Mouse (Mus musculus) liver, postnatal 0 days (tissue): ENCODE measurements around the gene Tll2. TPM values are rescaled to one million over a fixed set of nuclear protein-coding genes. Genes with fewer than 3 reads are reported as not detected.

ENCODE experiments used
- ATAC-seq: fragments of 200-750 bp; cut with Nextera tagmentation; 2 replicates; pipeline ENCODE4 v1.8.0; 2017; ENCODE audit warnings: mild to moderate bottlenecking, moderate library complexity
- DNase-seq: peaks from one replicate; pipeline ENCODE4 v3.0.0-alpha.2; 2016
- H3K27ac ChIP-seq: fragments of 300-500 bp; sonication (generic); 2 replicates; pipeline ENCODE4 v1.5.1; 2014; ENCODE audit warnings: antibody characterized with exemption, moderate library complexity, mild to moderate bottlenecking, low read depth
- H3K27me3 ChIP-seq: fragments of 300-500 bp; sonication (generic); 2 replicates; pipeline ENCODE4 v1.6.1; 2014; ENCODE audit warnings: low read length, control low read depth, mixed read lengths; ENCODE audit not compliant: insufficient read depth
- H3K36me3 ChIP-seq: fragments of 300-500 bp; sonication (generic); replicated peaks from 2 replicates; pipeline ENCODE4 v1.6.1; 2014; ENCODE audit warnings: mild to moderate bottlenecking, control low read depth, low read length, moderate library complexity, mixed read lengths; ENCODE audit not compliant: insufficient read depth
- H3K4me1 ChIP-seq: fragments of 300-500 bp; sonication (generic); 2 replicates; pipeline ENCODE4 v1.6.1; 2014; ENCODE audit warnings: antibody characterized with exemption, mild to moderate bottlenecking, control low read depth; ENCODE audit not compliant: insufficient read depth
- H3K4me2 ChIP-seq: fragments of 300-500 bp; sonication (generic); 2 replicates; pipeline ENCODE4 v1.6.1; 2014; ENCODE audit warnings: low read depth, mild to moderate bottlenecking, low read length, moderate library complexity, mixed read lengths
- H3K4me3 ChIP-seq: fragments of 300-500 bp; sonication (generic); 2 replicates; pipeline ENCODE4 v1.5.1; 2014; ENCODE audit warnings: low read depth, low read length
- H3K9ac ChIP-seq: fragments of 300-500 bp; sonication (generic); replicated peaks from 2 replicates; pipeline ENCODE4 v1.6.1; 2014; ENCODE audit warnings: mild to moderate bottlenecking, moderate library complexity
- H3K9me3 ChIP-seq: fragments of 300-500 bp; sonication (generic); 2 replicates; pipeline ENCODE4 v1.6.1; 2016; ENCODE audit warnings: mild to moderate bottlenecking, control low read depth, low read length, mixed read lengths
- CTCF ChIP-seq: sonication (generic); IDR thresholded peaks from 2 replicates; pipeline ENCODE4 v1.5.1; 2016; ENCODE audit warnings: antibody characterized with exemption, low read depth
- EP300 ChIP-seq: IDR thresholded peaks from 2 replicates; pipeline ENCODE4 v1.6.1; 2016; ENCODE audit warnings: antibody characterized with exemption, low read depth, mild to moderate bottlenecking
- WGBS: fragments of 180-500 bp; shearing (Covaris S2); extraction: QIAGEN DNeasy Blood & Tissue Kit; methylation state at CpG from one replicate; pipeline ENCODE4 v1.1.7; 2014; ENCODE audit not compliant: insufficient replicate concordance; 5-methylcytosine and 5-hydroxymethylcytosine counted together
- polyA plus RNA-seq: library from polyadenylated mRNA; unstranded; fragments of >200 nt; fragmentation: Nextera tagmentation; extraction: Ambion mirVana; gene quantifications from 2 replicates; pipeline ENCODE4 v1.2.1, GENCODE M21; 2015

Tll2 gene
- polyA plus RNA-seq, 1 experiment from 2014 or later: not detected

DNA sequence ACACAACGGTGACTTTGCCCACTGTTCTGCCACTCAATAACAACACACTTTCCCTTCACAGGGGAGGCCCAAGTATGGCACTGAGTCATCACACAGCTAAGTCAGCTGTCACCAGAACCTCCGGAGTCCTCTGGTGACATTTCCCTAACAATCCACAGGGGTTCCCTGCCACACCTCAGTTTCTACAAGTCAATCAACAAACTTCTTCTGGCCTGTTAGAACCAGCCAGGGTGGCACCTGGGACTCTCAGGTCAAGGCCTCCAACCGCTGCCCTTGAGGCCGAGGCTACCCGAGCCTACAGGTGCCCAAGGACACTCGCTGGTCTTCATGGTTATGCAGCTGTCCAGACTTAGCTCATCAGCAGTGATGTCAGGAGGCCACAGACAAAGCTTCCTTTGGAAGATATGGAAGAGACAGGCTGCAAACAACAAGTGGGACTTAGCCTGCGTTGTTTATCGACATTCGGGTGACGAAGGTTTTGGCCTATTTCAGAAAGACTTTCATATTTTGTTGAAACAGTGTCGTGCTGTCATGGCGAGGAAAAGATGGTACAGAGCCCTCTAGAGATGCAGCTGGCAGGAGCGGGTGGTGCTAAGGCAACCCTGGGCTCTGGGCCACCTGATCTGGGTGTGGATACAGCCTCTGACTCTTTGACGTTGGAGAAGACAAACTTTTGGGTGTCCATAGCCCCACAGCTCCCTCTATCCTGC is 132.7 kb downstream of the Tll2 start:
- no peaks in the 10 kb centered on the region for H3K36me3 ChIP-seq
- TF ChIP-seq EP300 (no peak), CTCF (no peak)
- WGBS: 74% methylated on average over 14 of the region's 14 CpGs
- H3K27ac ChIP-seq: no peak overlapping the region
- no peaks in the 10 kb centered on the region for H3K4me1 ChIP-seq
- no peak for ATAC-seq
- no peak overlapping the region for H3K9ac ChIP-seq
- H3K27me3 ChIP-seq: no peaks in the 10 kb centered on the region
- DNase-seq: no peak
- no peak overlapping the region for H3K4me3 ChIP-seq
- no peak overlapping the region for H3K4me2 ChIP-seq
- no peaks in the 10 kb centered on the region for H3K9me3 ChIP-seq

DNA sequence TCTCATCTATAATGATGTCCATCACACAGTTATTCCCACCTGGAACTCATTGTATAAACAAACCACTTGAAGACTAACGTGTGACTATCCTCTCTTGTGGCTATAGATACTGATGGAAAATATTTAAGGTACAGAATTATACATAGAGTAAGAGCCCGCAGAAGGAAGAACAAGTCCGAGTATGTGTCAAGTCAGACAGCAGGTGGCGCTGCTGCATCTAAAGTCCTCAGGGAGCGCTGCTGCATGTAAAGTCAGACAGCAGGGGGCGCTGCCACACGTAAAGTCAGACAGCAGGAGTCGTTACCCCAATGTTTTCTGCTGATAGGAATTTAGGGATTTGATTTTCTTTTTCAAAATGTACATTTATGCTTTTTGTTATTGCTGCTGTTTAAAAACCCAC is 135.1 kb downstream of the Tll2 start:
- peak; percentile 93 for DNase-seq
- Histone ChIP-seq H3K36me3 (no peaks in the 10 kb centered on the region), H3K9ac (no peak overlapping the region), H3K4me1 (no peaks in the 10 kb centered on the region), H3K27me3 (no peaks in the 10 kb centered on the region), H3K9me3 (no peaks in the 10 kb centered on the region), H3K4me3 (no peak overlapping the region), H3K27ac (no peak overlapping the region), H3K4me2 (no peak overlapping the region)
- WGBS: 5% methylated on average over 8 of the region's 8 CpGs
- ATAC-seq: no peak
- peak; percentile 99 for TF ChIP-seq CTCF
- TF ChIP-seq EP300: no peak

DNA sequence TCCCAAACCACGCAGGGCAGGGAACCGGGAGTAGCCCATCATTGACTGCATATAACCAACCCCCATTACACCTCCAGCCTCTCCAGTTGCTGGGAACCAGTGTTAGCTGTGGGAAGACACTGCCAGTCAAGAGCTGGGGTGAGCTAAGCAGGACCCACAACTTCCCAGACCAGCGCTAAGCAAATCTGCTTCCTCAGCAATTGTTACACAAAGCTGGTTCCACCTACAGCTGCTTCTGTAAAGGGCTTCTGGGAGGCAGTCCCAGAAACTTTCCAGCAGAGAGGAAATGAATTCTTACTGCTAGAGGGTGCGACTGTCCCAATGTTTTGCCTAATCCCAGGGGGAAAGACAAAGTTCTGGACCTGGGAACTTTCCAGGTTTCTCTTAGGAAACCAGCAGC is 151.9 kb downstream of the Tll2 start:
- Histone ChIP-seq H3K4me1 (peaks cover 4% of the 10 kb centered on the region; the same call in 1 of the 2 replicates), H3K9ac (no peak overlapping the region), H3K36me3 (no peaks in the 10 kb centered on the region), H3K4me2 (no peak overlapping the region), H3K9me3 (no peaks in the 10 kb centered on the region), H3K27ac (no peak overlapping the region), H3K4me3 (no peak overlapping the region), H3K27me3 (no peaks in the 10 kb centered on the region)
- TF ChIP-seq EP300 (no peak), CTCF (no peak)
- WGBS: 65% methylated on average over 4 of the region's 4 CpGs
- no peak for DNase-seq
- no peak for ATAC-seq

DNA sequence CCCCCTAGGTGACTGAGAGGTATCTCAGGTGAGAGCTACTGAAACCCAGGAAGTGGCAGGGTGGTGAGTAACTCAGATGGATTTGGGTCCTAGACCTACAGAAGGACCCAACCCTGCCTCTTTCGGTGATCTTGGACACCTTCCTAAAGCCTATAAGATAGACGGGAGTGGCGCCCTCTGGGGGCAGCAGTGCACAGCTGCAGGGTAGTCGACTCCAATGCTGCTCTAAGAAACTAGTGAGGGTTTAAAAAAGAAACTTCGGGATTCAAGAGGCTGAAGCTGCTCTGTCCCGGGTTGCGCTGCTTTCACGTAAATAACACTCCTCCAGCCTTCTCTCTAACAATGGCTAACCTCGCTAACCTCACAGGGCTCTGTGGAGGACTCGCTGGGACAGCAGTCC is 153.1 kb downstream of the Tll2 start:
- DNase-seq (peak; percentile 58), ATAC-seq (no peak)
- H3K36me3 ChIP-seq: no peaks in the 10 kb centered on the region
- no peak overlapping the region for H3K9ac ChIP-seq
- WGBS: 32% methylated on average over 10 of the region's 10 CpGs
- H3K4me2 ChIP-seq: no peak overlapping the region
- no peak overlapping the region for H3K4me3 ChIP-seq
- H3K27ac ChIP-seq: no peak overlapping the region
- H3K4me1 ChIP-seq: peaks cover 4% of the 10 kb centered on the region; the same call in 1 of the 2 replicates
- H3K27me3 ChIP-seq: no peaks in the 10 kb centered on the region
- no peaks in the 10 kb centered on the region for H3K9me3 ChIP-seq
- TF ChIP-seq CTCF (peak; percentile 74), EP300 (no peak)

DNA sequence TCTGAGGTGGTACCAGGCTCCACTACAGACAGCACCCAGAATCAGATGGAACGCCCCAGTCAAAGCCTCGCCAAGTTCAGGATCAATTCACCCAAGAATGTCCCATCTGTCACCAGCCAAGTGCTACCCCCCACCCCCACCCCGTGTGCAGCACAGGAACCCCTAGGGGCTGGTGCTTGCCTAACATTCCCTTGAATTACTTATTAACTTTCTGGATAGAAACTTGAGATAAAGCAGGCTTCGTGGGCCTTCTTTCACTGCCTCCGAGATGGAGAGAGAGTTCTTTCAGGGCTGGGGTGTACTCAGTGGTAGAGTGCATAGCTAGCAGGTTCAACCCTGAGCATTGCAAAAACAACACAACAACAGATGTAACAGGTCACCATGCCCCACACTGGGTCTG is 154.4 kb downstream of the Tll2 start:
- WGBS: 42% methylated on average over 5 of the region's 5 CpGs
- Histone ChIP-seq H3K36me3 (no peaks in the 10 kb centered on the region), H3K4me1 (peaks cover 4% of the 10 kb centered on the region; the same call in 1 of the 2 replicates), H3K27ac (no peak overlapping the region), H3K27me3 (no peaks in the 10 kb centered on the region), H3K4me2 (no peak overlapping the region), H3K9me3 (no peaks in the 10 kb centered on the region), H3K4me3 (no peak overlapping the region), H3K9ac (no peak overlapping the region)
- TF ChIP-seq EP300 (no peak), CTCF (no peak)
- DNase-seq (no peak), ATAC-seq (no peak)

DNA sequence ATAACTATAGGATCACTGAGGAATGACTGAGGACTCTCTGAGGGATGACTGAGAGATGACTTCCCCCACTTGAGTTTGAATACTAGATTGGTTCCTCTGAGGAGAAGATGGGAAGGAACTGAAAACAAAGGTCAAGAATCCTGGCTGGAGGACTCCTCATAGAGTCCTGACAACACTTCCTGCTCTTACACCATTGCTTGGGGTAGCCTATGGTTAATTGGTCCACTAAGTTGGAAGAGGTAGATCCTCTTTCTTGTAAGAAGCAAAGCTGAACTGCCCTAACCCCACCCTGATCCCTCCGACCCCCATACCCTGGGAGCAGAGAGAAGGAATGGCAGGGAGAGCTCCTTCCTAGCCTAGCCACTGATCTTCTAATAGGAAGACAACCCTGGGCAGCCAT is 154.9 kb downstream of the Tll2 start:
- Histone ChIP-seq H3K4me3 (no peak overlapping the region), H3K4me2 (no peak overlapping the region), H3K4me1 (peaks cover 4% of the 10 kb centered on the region; the same call in 1 of the 2 replicates), H3K9ac (no peak overlapping the region), H3K9me3 (no peaks in the 10 kb centered on the region), H3K27ac (no peak overlapping the region), H3K36me3 (no peaks in the 10 kb centered on the region), H3K27me3 (no peaks in the 10 kb centered on the region)
- WGBS: 76% methylated on average over 1 of the region's 1 CpGs
- no peak for TF ChIP-seq CTCF
- TF ChIP-seq EP300: no peak
- no peak for ATAC-seq
- DNase-seq: no peak

DNA sequence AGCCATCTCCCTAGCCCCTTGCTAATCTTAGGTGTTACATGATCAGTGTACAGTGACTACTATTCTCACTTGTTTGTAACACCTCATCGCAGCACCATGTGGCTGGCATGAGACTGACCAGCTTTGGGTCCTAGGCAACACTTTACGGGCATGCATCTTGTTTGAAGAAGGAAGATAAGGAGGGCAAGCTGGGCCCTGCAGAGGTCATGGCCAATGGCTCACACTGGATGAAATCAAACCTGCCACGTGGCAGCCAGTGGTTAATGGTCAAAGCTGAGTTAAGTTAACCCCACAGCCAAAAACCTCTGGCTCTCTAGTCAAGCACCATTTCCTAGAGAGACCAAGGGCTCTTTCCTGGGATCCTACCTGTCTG is 158.5 kb downstream of the Tll2 start:
- Histone ChIP-seq H3K9me3 (no peaks in the 10 kb centered on the region), H3K4me3 (no peak overlapping the region), H3K27me3 (no peaks in the 10 kb centered on the region), H3K4me2 (no peak overlapping the region), H3K36me3 (no peaks in the 10 kb centered on the region), H3K27ac (no peak overlapping the region), H3K4me1 (peaks cover 4% of the 10 kb centered on the region; the same call in 1 of the 2 replicates), H3K9ac (no peak overlapping the region)
- 0 out of 2 replicates have a peak, but pooled peaks have one; percentile 23 for ATAC-seq
- DNase-seq: no peak
- 61% methylated on average over 3 of the region's 3 CpGs for WGBS
- TF ChIP-seq EP300 (no peak), CTCF (no peak)
